Mouse (Mus musculus) hindbrain, embryonic 16.5 days (tissue): ENCODE measurements around the gene Akr1c12. TPM values are rescaled to one million over a fixed set of nuclear protein-coding genes. Genes with fewer than 3 reads are reported as not detected.
"Not testable (repeated sequence)": the region's sequence is repeated elsewhere in the genome, so short reads cannot be mapped to it uniquely, and the experiment has no call there.

Source experiments
- ATAC-seq: fragments of 200-750 bp; cut with Nextera tagmentation; 2 replicates; pipeline ENCODE4 v1.8.0; 2017; ENCODE audit warnings: moderate TSS enrichment, moderate library complexity
- H3K27ac ChIP-seq: fragments of 300-500 bp; sonication (generic); 2 replicates; pipeline ENCODE4 v1.5.1; 2014; ENCODE audit warnings: low read depth, mild to moderate bottlenecking, control low read depth, low read length, moderate library complexity
- H3K27me3 ChIP-seq: fragments of 300-500 bp; sonication (generic); replicated peaks from 2 replicates; pipeline ENCODE4 v1.6.1; 2014; ENCODE audit warnings: low read length; ENCODE audit not compliant: control insufficient read depth, insufficient read depth
- H3K36me3 ChIP-seq: fragments of 300-500 bp; sonication (generic); 2 replicates; pipeline ENCODE4 v1.6.1; 2014; ENCODE audit warnings: mild to moderate bottlenecking, low read length, moderate library complexity, mixed read lengths; ENCODE audit not compliant: control insufficient read depth, insufficient read depth
- H3K4me1 ChIP-seq: fragments of 300-500 bp; sonication (generic); 2 replicates; pipeline ENCODE4 v1.6.1; 2014; ENCODE audit warnings: low read depth, low read length; ENCODE audit not compliant: control insufficient read depth, insufficient read depth
- H3K4me2 ChIP-seq: fragments of 300-500 bp; sonication (generic); 2 replicates; pipeline ENCODE4 v1.6.1; 2014; ENCODE audit warnings: mild to moderate bottlenecking, low read length, control low read depth, moderate library complexity
- H3K4me3 ChIP-seq: fragments of 300-500 bp; sonication (generic); 2 replicates; pipeline ENCODE4 v1.5.1; 2014; ENCODE audit warnings: mild to moderate bottlenecking, low read length, control low read depth, moderate library complexity
- H3K9ac ChIP-seq: fragments of 300-500 bp; sonication (generic); 2 replicates; pipeline ENCODE4 v1.6.1; 2014; ENCODE audit warnings: low read depth, mild to moderate bottlenecking, control low read depth, low read length, moderate library complexity
- H3K9me3 ChIP-seq: fragments of 300-500 bp; sonication (generic); 2 replicates; pipeline ENCODE4 v1.6.1; 2014; ENCODE audit warnings: mild to moderate bottlenecking, low read length, moderate library complexity; ENCODE audit not compliant: control insufficient read depth
- WGBS: fragments of 180-500 bp; shearing (Covaris S2); extraction: QIAGEN DNeasy Blood & Tissue Kit; methylation state at CpG from one replicate; pipeline ENCODE4 v1.1.7; 2014; 5-methylcytosine and 5-hydroxymethylcytosine counted together
- polyA plus RNA-seq: library from polyadenylated mRNA; unstranded; fragments of >200 nt; fragmentation: Nextera tagmentation; extraction: Ambion mirVana; gene quantifications from 2 replicates; pipeline ENCODE4 v1.2.1, GENCODE M21; 2015

Gene Akr1c12
- polyA plus RNA-seq, 1 experiment from 2014 or later = 0.33 TPM

DNA sequence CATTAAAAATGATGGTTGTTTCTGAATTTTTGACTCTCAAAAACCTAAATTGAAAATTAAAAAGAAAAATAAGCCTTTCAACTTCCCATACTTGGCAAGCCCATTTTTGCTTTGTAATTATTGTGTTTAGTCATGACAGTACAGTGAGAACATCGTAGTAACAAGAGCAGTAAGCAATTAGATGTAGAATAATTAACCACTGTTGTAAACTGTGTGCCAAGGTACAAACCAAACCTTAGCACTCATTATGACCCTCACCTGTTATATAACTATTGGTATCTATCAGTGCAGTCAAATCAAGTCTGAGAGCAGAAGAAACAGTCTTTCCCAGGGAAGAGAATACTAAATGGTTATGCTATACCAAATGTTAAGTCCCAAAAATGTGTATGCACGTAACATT is 14.2 kb downstream of the Akr1c12 start:
- 93% methylated on average over 2 of the region's 2 CpGs for WGBS
- H3K9me3 ChIP-seq = no peaks in the 10 kb centered on the region

DNA sequence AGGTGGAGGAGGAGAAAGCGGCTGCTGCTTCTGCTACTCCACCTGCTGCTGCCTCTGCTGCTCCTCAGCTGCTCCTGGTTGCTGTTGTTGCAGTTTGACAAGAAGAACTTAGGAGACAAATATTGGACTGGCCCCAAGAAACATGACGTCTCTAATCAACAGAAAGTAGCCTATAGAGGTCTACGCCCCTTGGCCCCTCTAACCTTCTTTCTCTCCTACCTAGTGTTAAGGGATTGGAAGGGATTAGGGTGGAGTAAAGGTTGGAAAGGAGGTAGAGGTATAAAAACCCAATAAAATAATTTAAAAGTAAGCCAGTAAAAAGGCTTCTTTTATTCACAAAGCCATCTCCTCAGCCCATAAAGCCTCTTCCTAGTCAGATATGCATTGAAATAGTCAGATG is 14.6 kb downstream of the Akr1c12 start:
- ATAC-seq = no peak
- H3K9me3 ChIP-seq = no peaks in the 10 kb centered on the region
- H3K4me1 ChIP-seq = no peaks in the 10 kb centered on the region
- no peak overlapping the region for H3K9ac ChIP-seq
- no peaks in the 10 kb centered on the region for H3K27me3 ChIP-seq
- H3K36me3 ChIP-seq = no peaks in the 10 kb centered on the region
- H3K4me2 ChIP-seq = no peak overlapping the region
- no peak overlapping the region for H3K4me3 ChIP-seq
- 80% methylated on average over 3 of the region's 3 CpGs for WGBS
- H3K27ac ChIP-seq = no peak overlapping the region

More for the DNA sequence above, 14.2 kb downstream of the Akr1c12 start:
- H3K4me2 ChIP-seq = no peak overlapping the region
- H3K9ac ChIP-seq = no peak overlapping the region
- no peak overlapping the region for H3K27ac ChIP-seq
- H3K4me3 ChIP-seq = no peak overlapping the region
- no peaks in the 10 kb centered on the region for H3K36me3 ChIP-seq
- H3K27me3 ChIP-seq = no peaks in the 10 kb centered on the region
- H3K4me1 ChIP-seq = no peaks in the 10 kb centered on the region
- no peak for ATAC-seq

DNA sequence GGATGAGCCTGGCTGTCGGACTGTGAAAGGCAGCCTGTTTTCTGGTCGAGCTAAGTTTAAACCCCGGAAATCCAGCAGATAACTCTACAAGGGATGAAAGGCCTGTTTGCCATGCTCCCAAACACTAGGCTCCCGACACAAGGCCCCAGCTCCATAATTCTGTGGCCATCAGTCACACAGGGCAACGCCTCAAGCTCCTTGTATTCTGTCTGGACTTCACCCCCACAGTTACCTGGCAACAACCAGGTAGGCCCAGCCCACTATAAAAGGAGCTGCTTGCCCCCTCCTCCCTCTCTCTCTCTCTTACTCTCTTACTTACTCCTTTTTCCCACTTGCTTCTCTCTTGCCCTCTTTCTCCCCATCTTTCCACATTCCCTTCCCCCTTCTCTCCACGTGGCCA is 21.9 kb downstream of the Akr1c12 start:
- no peak overlapping the region for H3K27ac ChIP-seq
- ATAC-seq = no peak
- H3K4me1 ChIP-seq = no peaks in the 10 kb centered on the region
- H3K9ac ChIP-seq = no peak overlapping the region
- 86% methylated on average over 6 of the region's 6 CpGs for WGBS
- no peak overlapping the region for H3K4me3 ChIP-seq
- no peaks in the 10 kb centered on the region for H3K27me3 ChIP-seq
- H3K36me3 ChIP-seq = no peaks in the 10 kb centered on the region
- H3K9me3 ChIP-seq = no peaks in the 10 kb centered on the region
- no peak overlapping the region for H3K4me2 ChIP-seq

DNA sequence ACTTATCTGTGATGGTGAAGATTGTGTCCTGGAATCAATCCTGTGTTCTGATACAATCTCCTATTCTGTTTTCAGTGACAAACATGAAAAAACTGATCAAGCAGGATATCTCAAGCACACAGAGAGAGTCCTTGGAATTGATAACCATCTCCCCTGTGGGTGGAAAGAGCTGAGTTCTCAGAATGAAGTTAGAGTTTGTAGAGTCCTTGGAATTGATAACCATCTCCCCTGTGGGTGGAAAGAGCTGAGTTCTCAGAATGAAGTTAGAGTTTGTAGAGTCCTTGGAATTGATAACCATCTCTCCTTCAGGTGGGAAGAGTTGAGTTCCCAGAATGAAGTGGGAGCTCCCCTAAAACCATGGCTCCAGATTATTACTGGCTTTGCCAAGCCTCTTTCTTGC is 22.3 kb downstream of the Akr1c12 start:
- not testable (repeated sequence) for H3K4me1 ChIP-seq, H3K4me3 ChIP-seq, ATAC-seq, H3K9me3 ChIP-seq, H3K27ac ChIP-seq, H3K9ac ChIP-seq, H3K27me3 ChIP-seq, H3K4me2 ChIP-seq, H3K36me3 ChIP-seq

DNA sequence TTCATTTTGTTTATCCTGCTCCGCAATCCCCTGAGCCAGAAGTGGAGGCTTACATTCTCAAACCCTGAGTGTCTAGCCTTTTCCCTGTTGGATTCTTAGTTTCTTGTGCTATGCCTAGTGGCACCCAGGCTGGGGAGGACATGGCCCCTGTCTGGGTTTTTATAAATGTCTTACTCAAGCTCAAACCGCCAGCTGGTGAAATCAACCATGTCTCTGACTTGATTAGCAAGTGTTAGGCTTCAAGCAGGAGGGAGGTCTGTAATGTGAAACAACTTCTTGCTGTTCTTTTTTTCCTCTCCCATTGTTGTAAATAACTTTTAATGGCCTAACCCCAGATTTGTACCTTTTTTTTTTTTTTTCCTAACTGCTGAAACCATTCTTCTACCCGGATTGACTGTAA is 29.9 kb downstream of the Akr1c12 start:
- Histone ChIP-seq H3K9ac (no peak overlapping the region), H3K4me2 (no peak overlapping the region), H3K27me3 (no peaks in the 10 kb centered on the region), H3K4me1 (no peaks in the 10 kb centered on the region), H3K36me3 (no peaks in the 10 kb centered on the region), H3K4me3 (no peak overlapping the region), H3K27ac (no peak overlapping the region), H3K9me3 (no peaks in the 10 kb centered on the region)
- WGBS = 52% methylated on average over 3 of the region's 3 CpGs
- ATAC-seq = no peak

DNA sequence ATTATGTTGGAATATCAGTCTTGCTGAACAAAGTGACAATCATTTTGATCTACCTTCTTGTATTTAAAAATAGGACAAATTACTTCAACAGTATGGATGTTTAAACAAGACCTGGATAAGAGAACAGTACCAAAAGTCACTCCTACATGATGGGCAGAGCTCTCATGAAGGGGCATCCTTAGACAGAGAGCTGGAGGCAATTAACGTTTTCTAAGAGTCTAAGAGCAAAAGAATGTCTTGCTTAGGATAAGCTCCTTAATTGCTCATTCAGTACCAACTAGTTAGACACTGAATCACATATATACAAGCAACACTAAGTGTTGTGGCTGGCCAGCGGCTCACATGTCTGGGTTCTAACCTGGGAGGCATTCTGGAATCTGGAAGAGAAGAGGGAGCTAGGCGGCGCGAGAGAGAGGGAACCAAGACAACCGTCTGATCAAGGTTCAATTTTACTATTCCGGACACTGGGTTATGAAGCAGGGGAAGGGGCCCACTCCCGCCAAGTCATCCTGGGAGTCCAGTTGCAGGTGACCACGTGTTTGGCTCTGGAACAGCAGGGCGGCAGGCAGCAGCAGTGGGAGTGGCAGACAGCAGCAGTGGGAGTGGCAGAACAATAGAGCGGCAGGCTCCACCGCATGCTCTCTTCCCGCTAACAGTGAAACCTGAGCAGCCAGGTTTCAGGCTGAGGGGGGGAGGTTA is 34.2 kb downstream of the Akr1c12 start:
- WGBS = 5% methylated on average over 13 of the region's 13 CpGs
- peak; percentile 98 for ATAC-seq
- Histone ChIP-seq H3K9me3 (no peaks in the 10 kb centered on the region), H3K9ac (peak overlapping the region; percentile 71), H3K27ac (peak overlapping the region; percentile 46; the same call in 1 of the 2 replicates), H3K36me3 (no peaks in the 10 kb centered on the region), H3K4me1 (no peaks in the 10 kb centered on the region), H3K4me3 (peak overlapping the region; percentile 44), H3K4me2 (peak overlapping the region; percentile 65), H3K27me3 (no peaks in the 10 kb centered on the region)

DNA sequence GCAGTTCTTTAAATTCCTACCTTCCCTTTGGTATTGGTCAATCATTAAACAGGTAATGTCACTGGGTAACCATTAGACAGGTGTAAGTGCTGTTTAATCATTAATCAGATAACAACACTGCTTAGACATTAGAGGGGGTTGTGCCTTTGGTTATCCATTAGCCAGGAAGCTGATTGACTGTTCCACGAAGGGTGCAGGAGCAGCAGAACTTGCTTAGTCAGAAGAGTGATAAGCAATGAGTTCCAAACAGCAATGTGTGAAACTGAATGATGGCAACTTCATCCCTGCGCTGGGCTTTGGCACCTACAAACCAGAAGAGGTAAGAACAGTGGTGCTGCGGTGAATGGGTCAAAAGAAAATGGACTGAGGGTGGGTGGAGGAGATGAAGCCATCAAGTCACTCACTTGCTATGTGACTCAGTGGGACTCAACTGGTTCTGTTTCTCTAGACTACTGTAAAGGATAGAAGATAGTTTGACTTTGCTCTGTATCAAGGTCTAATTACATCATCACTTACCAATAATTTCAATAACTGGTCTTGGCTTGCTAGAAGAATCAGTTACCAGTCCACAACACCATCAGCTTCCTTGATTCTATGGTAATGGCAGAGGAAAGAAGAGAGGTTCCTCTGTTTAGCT is 45.6 kb downstream of the Akr1c12 start:
- H3K4me1 ChIP-seq = no peaks in the 10 kb centered on the region
- H3K9ac ChIP-seq = no peak overlapping the region
- ATAC-seq = no peak
- no peaks in the 10 kb centered on the region for H3K36me3 ChIP-seq
- 69% methylated on average over 3 of the region's 3 CpGs for WGBS
- no peak overlapping the region for H3K27ac ChIP-seq
- no peak overlapping the region for H3K4me3 ChIP-seq
- no peaks in the 10 kb centered on the region for H3K27me3 ChIP-seq
- H3K4me2 ChIP-seq = no peak overlapping the region
- no peaks in the 10 kb centered on the region for H3K9me3 ChIP-seq

DNA sequence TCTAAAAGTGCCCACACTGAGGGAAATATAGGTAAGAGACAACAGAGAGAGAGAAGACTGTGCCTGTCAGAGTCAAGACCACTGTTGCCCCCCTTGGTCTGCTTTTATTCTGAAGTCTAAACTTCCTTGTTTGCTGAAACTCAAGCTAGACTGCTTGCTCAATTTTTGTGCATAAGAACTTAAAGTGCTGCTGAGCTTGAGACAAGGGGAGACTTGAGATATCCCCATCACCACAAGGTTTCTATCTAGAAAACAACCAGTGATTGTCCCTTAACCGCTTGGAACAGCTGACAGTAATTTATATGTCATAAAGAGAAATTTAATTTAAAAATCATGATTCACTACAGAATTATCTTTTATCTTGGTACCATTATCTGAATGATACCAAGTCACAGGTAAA is 46.1 kb downstream of the Akr1c12 start:
- no peak for ATAC-seq
- Histone ChIP-seq H3K27me3 (no peaks in the 10 kb centered on the region), H3K9me3 (no peaks in the 10 kb centered on the region), H3K4me2 (no peak overlapping the region), H3K9ac (no peak overlapping the region), H3K4me1 (no peaks in the 10 kb centered on the region), H3K4me3 (no peak overlapping the region), H3K27ac (no peak overlapping the region), H3K36me3 (no peaks in the 10 kb centered on the region)
- whole genome bisulfite sequencing = 90% methylated on average over 1 of the region's 1 CpGs

DNA sequence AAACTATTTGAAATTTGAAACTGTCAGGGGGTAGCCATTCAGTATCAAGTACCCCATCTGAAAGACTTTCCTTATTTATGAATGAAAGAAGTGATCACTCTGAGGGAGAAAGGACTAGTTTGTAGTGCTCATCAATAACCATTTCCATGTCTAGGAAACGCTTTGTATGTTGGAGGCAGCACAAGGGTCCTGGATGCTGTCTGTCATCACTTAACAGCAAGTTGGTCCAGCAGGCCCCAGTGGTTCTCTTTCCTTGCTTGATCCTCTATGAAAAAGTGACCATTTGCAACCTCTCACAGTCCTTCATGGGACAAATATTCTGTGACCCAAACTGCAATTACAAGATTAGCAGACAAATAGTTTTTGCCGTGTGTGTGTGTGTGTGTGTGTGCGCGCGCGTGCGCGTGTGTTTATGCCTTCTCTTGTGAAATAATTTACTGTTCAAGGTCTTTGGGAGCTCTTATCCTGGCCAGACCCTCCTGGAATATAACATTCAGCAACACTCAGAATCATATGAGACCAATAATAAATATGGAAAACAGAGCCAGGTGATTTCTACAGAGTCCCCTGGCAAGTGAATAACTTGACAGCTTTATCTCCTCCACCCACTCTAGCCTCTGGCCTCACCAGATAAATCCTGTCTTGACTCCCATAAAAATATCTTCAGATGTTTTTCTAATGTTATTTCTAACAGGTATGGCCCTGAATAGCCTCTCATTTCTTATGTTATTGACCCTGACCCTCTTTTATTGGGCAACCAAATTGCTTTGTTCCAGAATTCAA is 48.2 kb downstream of the Akr1c12 start:
- H3K4me2 ChIP-seq = no peak overlapping the region
- no peaks in the 10 kb centered on the region for H3K4me1 ChIP-seq
- no peaks in the 10 kb centered on the region for H3K36me3 ChIP-seq
- no peak overlapping the region for H3K27ac ChIP-seq
- no peaks in the 10 kb centered on the region for H3K9me3 ChIP-seq
- H3K9ac ChIP-seq = no peak overlapping the region
- no peak for ATAC-seq
- H3K27me3 ChIP-seq = no peaks in the 10 kb centered on the region
- WGBS = 93% methylated on average over 8 of the region's 8 CpGs
- H3K4me3 ChIP-seq = no peak overlapping the region
